Mouse (Mus musculus): ENCODE results near the gene Cbr3.

- TF ChIP-seq CTCF (IDR thresholded peaks at IDR 0.05; ENCODE audit: low read depth, low read length): no peak
- no peak for TF ChIP-seq POLR2A (IDR thresholded peaks at IDR 0.05; ENCODE audit: extremely low read depth, insufficient read depth, low read length)
Measured at GRCm38 (mm10) chr16:93739251-93739650, 56.2 kb downstream of the Cbr3 start.

All from liver, adult 2 months (tissue).